Mouse (Mus musculus): ENCODE results near the gene Chd2.

- TF ChIP-seq CTCF (IDR thresholded peaks at IDR 0.05; ENCODE audit: borderline replicate concordance, insufficient read depth, low read length) (no peak), POLR2A (IDR thresholded peaks at IDR 0.05; ENCODE audit: low read depth, low read length) (no peak; the same call in 1 of the 2 replicates)
Measured at GRCm38 (mm10) chr7:73390426-73391001, 151.1 kb downstream of the Chd2 start.

Measured in embryonic fibroblast, embryonic 13.5 days (primary cell).